Mouse (Mus musculus) splenic B cell, adult 2 months (primary cell): ENCODE data around the gene Pax8.

Source experiments
- DNase-seq: peaks from one replicate; pipeline ENCODE4 v3.0.0-alpha.2; 2011; ENCODE audit warnings: low read depth, low spot score
- H3K27me3 ChIP-seq: 2 replicates; pipeline ENCODE4 v1.6.1; 2012; ENCODE audit warnings: mild to moderate bottlenecking, low read length, moderate library complexity, mixed read lengths; ENCODE audit not compliant: control insufficient read depth, poor library complexity, insufficient read depth, severe bottlenecking
- H3K36me3 ChIP-seq: 2 replicates; pipeline ENCODE4 v1.6.1; 2012; ENCODE audit warnings: mild to moderate bottlenecking, low read length, moderate library complexity, mixed read lengths; ENCODE audit not compliant: control insufficient read depth, poor library complexity, insufficient read depth, severe bottlenecking

Pax8 gene

GRCm38 (mm10) chr2:24413172-24413571 lies 62.2 kb downstream of the Pax8 start:
- no peak for DNase-seq
- H3K36me3 ChIP-seq = no peaks in the 10 kb centered on the region

DNA sequence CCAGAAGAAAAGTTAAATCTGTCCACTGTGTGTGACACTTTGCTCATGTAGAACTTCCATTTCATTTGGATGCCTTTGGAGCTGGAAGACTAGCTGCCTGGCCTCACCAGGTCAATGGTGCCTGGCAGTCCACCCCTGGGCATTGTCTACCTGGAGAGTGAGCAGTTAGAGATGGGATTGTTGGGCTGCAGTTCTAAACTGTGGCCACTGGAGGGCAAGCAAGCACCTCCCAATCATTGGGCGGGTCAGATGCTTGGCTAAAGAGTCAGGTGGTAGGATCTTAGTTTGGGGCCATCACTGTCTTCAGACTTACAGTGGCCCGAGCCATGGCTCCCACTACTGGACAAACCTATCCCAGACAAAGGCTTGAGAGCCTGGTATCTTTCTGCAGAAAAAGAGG lies 66.2 kb downstream of the Pax8 start:
- DNase-seq = peak; percentile 75
- H3K36me3 ChIP-seq = peaks cover 13% of the 10 kb centered on the region
- H3K27me3 ChIP-seq = no peaks in the 10 kb centered on the region

More at GRCm38 (mm10) chr2:24413172-24413571, 62.2 kb downstream of the Pax8 start:
- H3K27me3 ChIP-seq = no peaks in the 10 kb centered on the region

DNA sequence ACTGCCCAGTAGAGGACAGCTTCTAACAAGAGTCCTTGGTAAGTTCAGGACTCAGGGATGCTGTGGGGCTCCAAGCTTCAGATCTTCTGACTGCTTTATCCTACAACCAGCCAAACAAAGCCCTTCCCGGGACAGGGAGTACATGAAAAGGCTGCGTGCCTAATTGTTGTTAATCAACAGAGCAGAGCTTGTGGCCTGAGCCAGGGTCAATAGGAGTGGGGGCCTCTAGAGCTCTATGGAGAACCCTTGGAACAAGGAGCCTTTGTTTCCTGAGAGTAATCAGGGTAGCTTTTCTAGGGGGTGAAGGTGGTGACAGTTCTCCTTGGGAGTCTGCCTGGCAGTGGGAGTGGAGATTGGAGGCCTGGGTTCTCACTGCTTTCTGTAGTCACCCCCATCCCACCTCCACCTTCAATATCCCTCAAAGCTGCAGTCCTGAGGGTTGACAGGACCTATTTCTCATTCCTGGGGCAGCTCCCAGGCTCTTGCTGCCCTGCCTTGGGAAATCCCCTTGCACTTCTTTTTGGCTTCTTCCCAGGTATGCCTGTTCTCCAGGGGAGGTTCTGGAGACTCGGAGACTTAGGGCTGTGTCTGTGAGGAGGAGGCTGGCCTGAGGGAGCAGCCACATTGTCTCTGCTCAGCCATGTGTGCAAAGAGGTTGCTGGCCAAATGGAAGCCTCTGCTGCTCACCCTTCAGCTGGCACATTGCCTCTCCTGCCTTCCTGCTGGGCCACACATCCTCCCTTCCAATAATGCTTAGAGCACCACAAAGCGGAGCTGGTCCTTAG lies 67.5 kb downstream of the Pax8 start:
- DNase-seq = no peak
- H3K36me3 ChIP-seq = peaks cover 13% of the 10 kb centered on the region
- no peaks in the 10 kb centered on the region for H3K27me3 ChIP-seq

GRCm38 (mm10) chr2:24405345-24406012 lies 69.9 kb downstream of the Pax8 start:
- peak; percentile 76 for DNase-seq
- Histone ChIP-seq H3K36me3 (peaks cover 24% of the 10 kb centered on the region), H3K27me3 (no peaks in the 10 kb centered on the region)

- H3K27me3 ChIP-seq = no peaks in the 10 kb centered on the region
- no peak for DNase-seq
- H3K36me3 ChIP-seq = peaks cover 36% of the 10 kb centered on the region
Observed at GRCm38 (mm10) chr2:24400711-24401110, 74.7 kb downstream of the Pax8 start.

DNA sequence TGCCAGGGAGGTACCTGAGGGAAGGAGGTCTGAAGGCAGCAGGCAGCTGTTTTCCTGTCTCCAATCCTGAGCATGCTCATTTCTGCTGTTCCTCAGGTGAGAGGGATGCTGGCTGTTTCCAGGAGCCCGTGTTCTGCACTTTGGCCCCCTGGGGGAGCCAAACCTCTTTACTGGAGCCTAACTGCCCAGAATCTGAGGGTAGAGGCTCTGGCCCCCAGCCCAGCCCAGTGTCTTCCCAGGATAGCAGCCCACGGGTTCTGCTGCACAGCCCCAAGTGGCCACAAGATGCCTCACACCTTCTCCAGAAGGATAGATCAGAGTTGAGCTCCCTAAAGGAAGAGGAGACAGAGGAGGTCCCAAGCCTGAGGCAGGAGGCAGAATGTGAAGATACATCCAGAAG lies 78.3 kb downstream of the Pax8 start:
- no peaks in the 10 kb centered on the region for H3K27me3 ChIP-seq
- peaks cover 31% of the 10 kb centered on the region for H3K36me3 ChIP-seq
- DNase-seq = no peak

- Histone ChIP-seq H3K27me3 (no peaks in the 10 kb centered on the region), H3K36me3 (peaks cover 20% of the 10 kb centered on the region)
- no peak for DNase-seq
Observed at GRCm38 (mm10) chr2:24393251-24393650, 82.1 kb downstream of the Pax8 start.

- H3K36me3 ChIP-seq = no peaks in the 10 kb centered on the region; the same call in 1 of the 2 replicates
- peak; percentile 61 for DNase-seq
- no peaks in the 10 kb centered on the region for H3K27me3 ChIP-seq
Observed at GRCm38 (mm10) chr2:24387361-24388283, 87.8 kb downstream of the Pax8 start.

- Histone ChIP-seq H3K36me3 (no peaks in the 10 kb centered on the region; the same call in 1 of the 2 replicates), H3K27me3 (no peaks in the 10 kb centered on the region)
- DNase-seq = peak; percentile 37
Observed at GRCm38 (mm10) chr2:24386964-24387320, 88.5 kb downstream of the Pax8 start.

DNA sequence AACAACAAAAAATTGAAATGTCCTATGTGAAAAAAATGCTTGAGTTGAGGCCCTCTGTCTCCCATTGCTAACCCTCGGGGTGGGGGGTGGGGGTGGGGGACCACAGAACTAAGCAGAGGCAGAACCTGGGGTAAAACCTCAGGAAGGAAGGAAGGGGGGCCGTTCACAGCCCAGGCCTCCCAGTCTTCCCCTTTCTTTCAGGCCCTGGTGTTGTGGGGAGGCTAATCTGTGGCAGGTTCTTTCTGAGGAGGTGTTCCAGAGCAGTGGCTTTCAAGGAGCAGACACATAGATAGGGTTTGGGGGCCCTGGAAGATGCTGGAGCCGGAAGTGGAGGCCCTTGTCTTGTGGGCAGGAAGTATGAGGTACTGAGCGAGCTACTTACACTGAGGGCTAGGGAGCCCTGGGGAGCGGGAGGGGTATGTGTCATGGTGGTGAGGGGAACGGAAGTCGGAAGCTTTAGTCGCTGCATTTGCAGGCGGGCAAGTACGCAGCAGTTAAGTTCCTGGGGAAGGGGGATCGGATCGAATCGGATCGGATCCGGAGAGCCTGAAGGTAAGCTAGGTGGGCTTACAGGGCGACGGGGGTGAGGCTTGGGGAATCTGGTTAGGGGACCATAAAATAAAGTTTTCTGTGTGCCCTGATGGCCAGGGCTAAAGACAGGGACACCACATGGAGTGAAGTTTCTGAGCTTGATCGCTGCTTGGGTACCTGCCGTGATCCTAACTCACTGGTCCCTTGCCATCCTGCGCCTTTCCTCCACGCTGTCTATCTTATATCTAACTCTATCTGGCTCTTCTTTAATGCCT lies 89.0 kb downstream of the Pax8 start:
- H3K36me3 ChIP-seq = no peaks in the 10 kb centered on the region
- peak; percentile 79 for DNase-seq
- no peaks in the 10 kb centered on the region for H3K27me3 ChIP-seq

DNA sequence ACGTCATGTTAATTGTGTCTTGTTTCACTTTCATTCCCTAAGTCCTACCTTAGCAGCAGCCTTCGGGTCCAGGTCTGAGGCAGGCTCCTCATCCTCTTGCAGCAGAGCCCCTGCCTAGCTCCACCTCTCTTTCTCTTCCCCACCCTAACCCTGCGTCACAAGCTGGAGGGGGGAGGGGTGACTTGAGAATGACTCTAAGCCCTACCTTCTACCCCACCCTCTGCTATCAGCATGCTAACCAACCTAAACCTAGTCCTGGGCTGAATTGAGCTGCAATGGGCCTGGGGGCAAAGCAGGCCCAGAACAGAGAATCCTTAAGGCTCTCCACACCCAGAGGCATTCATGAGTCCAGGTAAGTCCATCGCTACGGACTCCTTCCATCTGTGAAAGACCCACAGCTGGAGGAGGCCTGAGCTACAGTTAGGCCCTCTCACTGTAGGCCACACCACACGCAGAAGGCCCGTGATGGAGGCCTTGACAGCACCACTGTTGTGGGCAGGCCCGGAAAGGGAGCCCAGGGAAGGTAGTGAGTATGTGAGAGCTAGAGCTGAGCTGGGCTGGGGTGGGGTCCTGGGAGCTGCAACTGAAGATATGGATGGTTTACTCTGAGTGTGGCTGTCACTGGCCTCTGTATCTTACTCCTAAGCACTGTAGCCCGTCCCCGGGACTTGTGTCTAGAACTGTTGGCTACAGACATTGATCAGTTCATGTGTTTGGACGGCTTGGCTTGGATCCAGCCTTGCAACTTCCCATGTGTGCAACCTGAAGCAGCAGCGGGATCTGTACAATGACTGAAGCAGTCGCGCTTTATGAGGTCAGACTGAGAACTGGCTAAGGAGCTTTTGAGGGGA lies 90.1 kb downstream of the Pax8 start:
- Histone ChIP-seq H3K27me3 (no peaks in the 10 kb centered on the region), H3K36me3 (no peaks in the 10 kb centered on the region)
- peak; percentile 77 for DNase-seq

DNA sequence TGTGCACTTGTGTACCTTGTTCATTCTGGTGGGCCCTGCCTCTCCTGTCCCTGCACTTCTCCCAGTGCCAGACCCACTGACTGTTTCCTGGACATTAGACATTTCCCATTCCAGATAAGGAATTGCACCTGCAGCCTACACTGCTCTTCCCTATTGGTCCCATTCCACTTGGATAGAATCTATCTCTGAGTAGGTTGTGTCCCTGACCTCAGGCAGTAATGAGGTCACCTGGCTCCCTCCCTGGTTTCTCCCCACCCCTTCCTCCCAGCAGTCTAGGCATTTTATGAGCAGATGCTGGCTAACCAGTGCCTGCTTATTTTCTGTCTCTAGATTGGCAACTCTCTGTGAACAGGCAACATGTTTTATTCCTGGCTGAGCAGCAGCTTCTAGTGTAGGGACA lies 91.0 kb downstream of the Pax8 start:
- DNase-seq = no peak
- H3K27me3 ChIP-seq = no peaks in the 10 kb centered on the region
- no peaks in the 10 kb centered on the region for H3K36me3 ChIP-seq

DNA sequence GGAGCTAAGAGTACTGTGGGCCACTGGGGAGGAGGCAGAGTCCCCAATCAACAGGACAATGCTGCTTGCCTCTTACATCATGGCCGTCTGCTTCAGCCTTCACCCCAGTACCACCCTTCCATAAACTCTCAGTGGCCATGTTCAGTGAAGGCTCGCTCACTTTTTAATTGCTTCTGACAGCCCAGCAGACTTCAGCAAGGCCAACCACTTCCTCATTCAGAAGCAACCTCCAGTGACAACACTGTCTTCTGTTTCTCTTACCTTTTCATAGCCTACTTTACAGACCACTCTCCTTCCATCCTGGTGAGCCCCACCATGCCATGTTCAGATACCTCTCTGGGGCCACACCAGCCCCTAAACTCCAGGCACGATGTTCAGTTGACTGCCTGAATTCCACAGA lies 91.8 kb downstream of the Pax8 start:
- peak; percentile 52 for DNase-seq
- no peaks in the 10 kb centered on the region for H3K27me3 ChIP-seq

More for the DNA sequence above, 91.8 kb downstream of the Pax8 start:
- no peaks in the 10 kb centered on the region for H3K36me3 ChIP-seq
